Mouse (Mus musculus): ENCODE data around the gene Gm28036.

DNA sequence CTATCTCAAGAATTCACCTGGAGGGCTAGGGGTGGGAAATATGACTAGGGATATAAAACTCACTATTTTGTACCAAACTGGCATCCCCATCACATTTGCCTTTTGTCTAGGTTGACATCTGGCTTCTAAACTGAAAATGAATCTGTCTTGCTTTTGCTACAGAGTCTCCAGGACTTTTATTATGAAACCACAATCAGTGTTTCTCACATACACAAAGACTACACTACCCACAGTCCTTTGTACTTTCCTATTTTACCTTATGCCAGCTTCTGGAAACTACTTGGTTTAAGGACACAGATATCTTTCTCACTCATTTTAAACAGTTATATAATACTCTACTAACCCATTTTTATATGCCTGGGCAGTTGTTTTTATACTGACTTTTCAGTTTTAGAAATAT is 101.4 kb downstream of the Gm28036 start:
- TF ChIP-seq HCFC1 (IDR thresholded peaks at IDR 0.05; ENCODE audit: borderline replicate concordance, insufficient read depth, low read length), result peak; percentile 89
- no peak for TF ChIP-seq ZNF384 (IDR thresholded peaks at IDR 0.05; ENCODE audit: low read depth, low read length)

All from ES-E14 (cell line).